Mouse (Mus musculus): ENCODE data around the gene Palld. TPM values are rescaled to one million over a fixed set of nuclear protein-coding genes. Genes with fewer than 3 reads are reported as not detected.

The Palld gene
- total and polyA plus RNA-seq, 3 experiments, result 0.33 TPM; not detected in 2

GRCm38 (mm10) chr8:61645642-61646041 is 256.8 kb downstream of the Palld start:
- Histone ChIP-seq H3K9me3 (replicated peaks) (no peaks in the 10 kb centered on the region), H3K27me3 (ENCODE audit: insufficient read depth, low read length) (peaks cover 2% of the 10 kb centered on the region; the same call in 1 of the 2 replicates), H3K36me3 (replicated peaks) (no peaks in the 10 kb centered on the region), H3K4me1 (ENCODE audit: insufficient read depth, low read depth, low read length) (no peaks in the 10 kb centered on the region), H3K4me3 (ENCODE audit: low read depth, low read length) (no peak overlapping the region)
- ATAC-seq (ENCODE audit: extremely low read depth, insufficient number of reproducible peaks, low FRiP score, poor library complexity, severe bottlenecking) (no peak), DNase-seq (ENCODE audit: low spot score) (no peak)
- TF ChIP-seq TAL1 (conservative IDR thresholded peaks at IDR 0.05; ENCODE audit: low read depth, low read length) (no peak), GATA1 (IDR thresholded peaks at IDR 0.05; ENCODE audit: borderline replicate concordance, low read length) (no peak), GATA2 (IDR thresholded peaks at IDR 0.05; ENCODE audit: borderline replicate concordance, low read depth, low read length) (no peak), POLR2AphosphoS5 (IDR thresholded peaks at IDR 0.05; ENCODE audit: insufficient replicate concordance, low read depth, low read length) (no peak), CTCF (IDR thresholded peaks at IDR 0.05; ENCODE audit: low read depth, low read length) (no peak)

GRCm38 (mm10) chr8:61643215-61643614 is 259.3 kb downstream of the Palld start:
- Histone ChIP-seq H3K36me3 (replicated peaks) (no peaks in the 10 kb centered on the region), H3K4me3 (ENCODE audit: low read depth, low read length) (no peak overlapping the region), H3K27me3 (ENCODE audit: insufficient read depth, low read length) (no peaks in the 10 kb centered on the region), H3K4me1 (ENCODE audit: insufficient read depth, low read depth, low read length) (no peaks in the 10 kb centered on the region), H3K9me3 (replicated peaks) (no peaks in the 10 kb centered on the region)
- no peak for ATAC-seq (ENCODE audit: extremely low read depth, insufficient number of reproducible peaks, low FRiP score, poor library complexity, severe bottlenecking)
- DNase-seq (ENCODE audit: low spot score), result no peak
- TF ChIP-seq GATA1 (IDR thresholded peaks at IDR 0.05; ENCODE audit: borderline replicate concordance, low read length), result no peak
- TF ChIP-seq TAL1 (conservative IDR thresholded peaks at IDR 0.05; ENCODE audit: low read depth, low read length), result no peak
- TF ChIP-seq POLR2AphosphoS5 (IDR thresholded peaks at IDR 0.05; ENCODE audit: insufficient replicate concordance, low read depth, low read length), result no peak
- no peak for TF ChIP-seq CTCF (IDR thresholded peaks at IDR 0.05; ENCODE audit: low read depth, low read length)
- TF ChIP-seq GATA2 (IDR thresholded peaks at IDR 0.05; ENCODE audit: borderline replicate concordance, low read depth, low read length), result no peak

- Histone ChIP-seq H3K27me3 (ENCODE audit: insufficient read depth, low read length) (no peaks in the 10 kb centered on the region), H3K4me1 (ENCODE audit: insufficient read depth, low read depth, low read length) (no peaks in the 10 kb centered on the region), H3K36me3 (replicated peaks) (no peaks in the 10 kb centered on the region), H3K4me3 (ENCODE audit: low read depth, low read length) (no peak overlapping the region), H3K9me3 (replicated peaks) (no peaks in the 10 kb centered on the region)
- DNase-seq (ENCODE audit: low spot score) (no peak), ATAC-seq (ENCODE audit: extremely low read depth, insufficient number of reproducible peaks, low FRiP score, poor library complexity, severe bottlenecking) (no peak)
- TF ChIP-seq GATA2 (IDR thresholded peaks at IDR 0.05; ENCODE audit: borderline replicate concordance, low read depth, low read length) (no peak), POLR2AphosphoS5 (IDR thresholded peaks at IDR 0.05; ENCODE audit: insufficient replicate concordance, low read depth, low read length) (no peak), CTCF (IDR thresholded peaks at IDR 0.05; ENCODE audit: low read depth, low read length) (no peak)
Measured at GRCm38 (mm10) chr8:61642358-61642847, 260.1 kb downstream of the Palld start.

GRCm38 (mm10) chr8:61639596-61639995 is 262.9 kb downstream of the Palld start:
- DNase-seq (ENCODE audit: low spot score) (no peak), ATAC-seq (ENCODE audit: extremely low read depth, insufficient number of reproducible peaks, low FRiP score, poor library complexity, severe bottlenecking) (no peak)
- Histone ChIP-seq H3K4me1 (ENCODE audit: insufficient read depth, low read depth, low read length) (no peaks in the 10 kb centered on the region), H3K4me3 (ENCODE audit: low read depth, low read length) (no peak overlapping the region), H3K27me3 (ENCODE audit: insufficient read depth, low read length) (no peaks in the 10 kb centered on the region), H3K9me3 (replicated peaks) (no peaks in the 10 kb centered on the region), H3K36me3 (replicated peaks) (no peaks in the 10 kb centered on the region)
- TF ChIP-seq POLR2AphosphoS5 (IDR thresholded peaks at IDR 0.05; ENCODE audit: insufficient replicate concordance, low read depth, low read length), result no peak
- TF ChIP-seq TAL1 (conservative IDR thresholded peaks at IDR 0.05; ENCODE audit: low read depth, low read length), result no peak
- TF ChIP-seq CTCF (IDR thresholded peaks at IDR 0.05; ENCODE audit: low read depth, low read length), result no peak
- TF ChIP-seq GATA1 (IDR thresholded peaks at IDR 0.05; ENCODE audit: borderline replicate concordance, low read length), result no peak
- TF ChIP-seq GATA2 (IDR thresholded peaks at IDR 0.05; ENCODE audit: borderline replicate concordance, low read depth, low read length), result no peak

GRCm38 (mm10) chr8:61639008-61639407 is 263.5 kb downstream of the Palld start:
- ATAC-seq (ENCODE audit: extremely low read depth, insufficient number of reproducible peaks, low FRiP score, poor library complexity, severe bottlenecking) (no peak), DNase-seq (ENCODE audit: low spot score) (no peak)
- no peaks in the 10 kb centered on the region for H3K9me3 ChIP-seq (replicated peaks)
- no peak overlapping the region for H3K4me3 ChIP-seq (ENCODE audit: low read depth, low read length)
- no peaks in the 10 kb centered on the region for H3K4me1 ChIP-seq (ENCODE audit: insufficient read depth, low read depth, low read length)
- no peak for TF ChIP-seq POLR2AphosphoS5 (IDR thresholded peaks at IDR 0.05; ENCODE audit: insufficient replicate concordance, low read depth, low read length)
- no peak for TF ChIP-seq TAL1 (conservative IDR thresholded peaks at IDR 0.05; ENCODE audit: low read depth, low read length)
- no peak for TF ChIP-seq GATA1 (IDR thresholded peaks at IDR 0.05; ENCODE audit: borderline replicate concordance, low read length)
- TF ChIP-seq CTCF (IDR thresholded peaks at IDR 0.05; ENCODE audit: low read depth, low read length), result no peak
- no peaks in the 10 kb centered on the region for H3K36me3 ChIP-seq (replicated peaks)
- H3K27me3 ChIP-seq (ENCODE audit: insufficient read depth, low read length), result no peaks in the 10 kb centered on the region

- no peak overlapping the region for H3K4me3 ChIP-seq (ENCODE audit: low read depth, low read length)
- no peaks in the 10 kb centered on the region for H3K36me3 ChIP-seq (replicated peaks)
- H3K27me3 ChIP-seq (ENCODE audit: insufficient read depth, low read length), result no peaks in the 10 kb centered on the region
- ATAC-seq (ENCODE audit: extremely low read depth, insufficient number of reproducible peaks, low FRiP score, poor library complexity, severe bottlenecking) (no peak), DNase-seq (ENCODE audit: low spot score) (no peak)
- H3K4me1 ChIP-seq (ENCODE audit: insufficient read depth, low read depth, low read length), result no peaks in the 10 kb centered on the region
- H3K9me3 ChIP-seq (replicated peaks), result no peaks in the 10 kb centered on the region
- TF ChIP-seq TAL1 (conservative IDR thresholded peaks at IDR 0.05; ENCODE audit: low read depth, low read length), result no peak
- no peak for TF ChIP-seq CTCF (IDR thresholded peaks at IDR 0.05; ENCODE audit: low read depth, low read length)
- no peak for TF ChIP-seq GATA1 (IDR thresholded peaks at IDR 0.05; ENCODE audit: borderline replicate concordance, low read length)
- no peak for TF ChIP-seq POLR2AphosphoS5 (IDR thresholded peaks at IDR 0.05; ENCODE audit: insufficient replicate concordance, low read depth, low read length)
- TF ChIP-seq GATA2 (IDR thresholded peaks at IDR 0.05; ENCODE audit: borderline replicate concordance, low read depth, low read length), result no peak
Measured at GRCm38 (mm10) chr8:61637736-61638135, 264.8 kb downstream of the Palld start.
